Mouse (Mus musculus): ENCODE measurements around the gene Lmtk2.

Lmtk2 gene

GRCm38 (mm10) chr5:144231410-144231809 is 131.2 kb downstream of the Lmtk2 start:
- in situ Hi-C loops (cut with MboI; ENCODE audit: low pct_unique_long_range_greater_than_20kb in 1 of 2, low sequenced_read_pairs in 2 of 2, unreplicated experiment in 1 of 2): loop anchor here in 1 of 2 experiments (10.0 to 25.0 kb wide), 2 partner anchors 153 to 506 kb away; no protein-coding TSS in a partner anchor

- in situ Hi-C loops (cut with MboI; ENCODE audit: low pct_unique_long_range_greater_than_20kb in 1 of 2, low sequenced_read_pairs in 2 of 2, unreplicated experiment in 1 of 2): loop anchor here in 1 of 2 experiments (10.0 to 25.0 kb wide), 2 partner anchors 152 to 505 kb away; no protein-coding TSS in a partner anchor
Observed at GRCm38 (mm10) chr5:144232531-144232930, 132.3 kb downstream of the Lmtk2 start.

GRCm38 (mm10) chr5:144234222-144234621 is 134.0 kb downstream of the Lmtk2 start:
- in situ Hi-C loops (cut with MboI; ENCODE audit: low pct_unique_long_range_greater_than_20kb in 1 of 2, low sequenced_read_pairs in 2 of 2, unreplicated experiment in 1 of 2): loop anchor here in 1 of 2 experiments (10.0 to 25.0 kb wide), 2 partner anchors 151 to 503 kb away; no protein-coding TSS in a partner anchor

- in situ Hi-C loops (cut with MboI; ENCODE audit: low pct_unique_long_range_greater_than_20kb in 1 of 2, low sequenced_read_pairs in 2 of 2, unreplicated experiment in 1 of 2): loop anchor here in 1 of 2 experiments (10.0 to 25.0 kb wide), 2 partner anchors 150 to 503 kb away; no protein-coding TSS in a partner anchor
Observed at GRCm38 (mm10) chr5:144234714-144235113, 134.5 kb downstream of the Lmtk2 start.
